Mouse (Mus musculus) bone marrow, adult 2 months (tissue): Measurements from ENCODE around the gene Cnp.

Experiments used
- CTCF ChIP-seq: fragments of 200-500 bp; IDR thresholded peaks from 2 replicates; pipeline ENCODE4 v1.5.1; 2011; ENCODE audit warnings: low read length, control low read depth; ENCODE audit not compliant: control insufficient read depth, insufficient read depth
- POLR2A ChIP-seq: fragments of 200-500 bp; IDR thresholded peaks from 2 replicates; pipeline ENCODE4 v1.6.1; 2011; ENCODE audit warnings: low read depth, mild to moderate bottlenecking, control low read depth, low read length, borderline replicate concordance; ENCODE audit not compliant: control insufficient read depth

GRCm38 (mm10) chr11:100545746-100546085, 29.0 kb upstream of the Cnp start:
- TF ChIP-seq CTCF, result no peak
- TF ChIP-seq POLR2A, result no peak
